Mouse (Mus musculus): ENCODE measurements around the gene Tfap2c.

DNA sequence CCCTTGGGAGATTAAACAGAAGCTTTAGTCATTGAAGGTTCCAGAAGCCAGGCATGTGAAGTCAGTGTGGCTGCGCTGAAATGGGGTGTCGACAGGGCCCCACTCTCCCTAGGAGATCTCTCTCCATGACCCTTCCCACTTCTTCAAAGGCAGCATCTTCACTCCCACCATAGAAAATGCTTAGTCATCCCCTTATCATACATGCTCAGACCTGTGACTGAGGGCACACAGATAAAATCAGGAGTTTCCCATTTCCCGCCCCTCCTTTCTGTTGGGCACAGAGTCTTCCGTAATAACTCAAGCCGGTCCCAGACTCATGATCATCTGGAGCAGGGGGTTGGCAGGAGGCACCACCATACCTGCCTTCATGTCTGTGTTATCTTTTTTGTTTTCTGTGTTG is 41.4 kb downstream of the Tfap2c start:
- TF ChIP-seq CTCF (IDR thresholded peaks at IDR 0.05; ENCODE audit: borderline replicate concordance, insufficient read depth, low read length): no peak
- no peak for TF ChIP-seq POLR2A (IDR thresholded peaks at IDR 0.05; ENCODE audit: low read depth, low read length)

Data from embryonic fibroblast, embryonic 13.5 days (primary cell).